Mouse (Mus musculus) neural tube, embryonic 11.5 days (tissue): ENCODE measurements at regions not wholly inside any gene's neighbourhood (a gene's known extent, or its start where the extent isn't known, plus 50 kb on each side); places are given as distances from the start of the nearest gene placed in this dataset.
A peak's percentile ranks its signal among the peaks of the same experiment; 100 is the strongest.

Experiments used
- ATAC-seq: fragments of 200-750 bp; cut with Nextera tagmentation; 2 replicates; pipeline ENCODE4 v1.8.0; 2017; ENCODE audit warnings: moderate number of reproducible peaks, mild to moderate bottlenecking, moderate TSS enrichment, moderate library complexity; ENCODE audit not compliant: insufficient read depth, low FRiP score, low TSS enrichment
- DNase-seq: peaks from one replicate; pipeline ENCODE4 v3.0.0-alpha.2; 2015; ENCODE audit warnings: low spot score
- H3K27ac ChIP-seq: fragments of 300-500 bp; sonication (generic); 2 replicates; pipeline ENCODE4 v1.5.1; 2014; ENCODE audit warnings: low read depth, mild to moderate bottlenecking, low read length
- H3K27me3 ChIP-seq: fragments of 300-500 bp; sonication (generic); 2 replicates; pipeline ENCODE4 v1.6.1; 2014; ENCODE audit warnings: mild to moderate bottlenecking, low read length, mixed read lengths; ENCODE audit not compliant: control insufficient read depth, insufficient read depth
- H3K36me3 ChIP-seq: fragments of 300-500 bp; sonication (generic); 2 replicates; pipeline ENCODE4 v1.6.1; 2014; ENCODE audit warnings: mild to moderate bottlenecking, low read length, moderate library complexity, mixed read lengths; ENCODE audit not compliant: control insufficient read depth, insufficient read depth
- H3K4me1 ChIP-seq: fragments of 300-500 bp; sonication (generic); 2 replicates; pipeline ENCODE4 v1.6.1; 2014; ENCODE audit warnings: low read length, mixed read lengths; ENCODE audit not compliant: control insufficient read depth, insufficient read depth
- H3K4me2 ChIP-seq: fragments of 300-500 bp; sonication (generic); 2 replicates; pipeline ENCODE4 v1.6.1; 2014; ENCODE audit warnings: low read depth, mild to moderate bottlenecking, moderate library complexity
- H3K4me3 ChIP-seq: fragments of 300-500 bp; sonication (generic); 2 replicates; pipeline ENCODE4 v1.5.1; 2014; ENCODE audit warnings: low read depth, low read length
- H3K9ac ChIP-seq: fragments of 300-500 bp; sonication (generic); 2 replicates; pipeline ENCODE4 v1.6.1; 2014; ENCODE audit warnings: mild to moderate bottlenecking, low read length
- H3K9me3 ChIP-seq: fragments of 300-500 bp; sonication (generic); 2 replicates; pipeline ENCODE4 v1.6.1; 2016; ENCODE audit warnings: low read length; ENCODE audit not compliant: control insufficient read depth
- WGBS: fragments of 180-500 bp; shearing (Covaris S2); extraction: QIAGEN DNeasy Blood & Tissue Kit; methylation state at CpG from one replicate; pipeline ENCODE4 v1.1.7; 2014; 5-methylcytosine and 5-hydroxymethylcytosine counted together

DNA sequence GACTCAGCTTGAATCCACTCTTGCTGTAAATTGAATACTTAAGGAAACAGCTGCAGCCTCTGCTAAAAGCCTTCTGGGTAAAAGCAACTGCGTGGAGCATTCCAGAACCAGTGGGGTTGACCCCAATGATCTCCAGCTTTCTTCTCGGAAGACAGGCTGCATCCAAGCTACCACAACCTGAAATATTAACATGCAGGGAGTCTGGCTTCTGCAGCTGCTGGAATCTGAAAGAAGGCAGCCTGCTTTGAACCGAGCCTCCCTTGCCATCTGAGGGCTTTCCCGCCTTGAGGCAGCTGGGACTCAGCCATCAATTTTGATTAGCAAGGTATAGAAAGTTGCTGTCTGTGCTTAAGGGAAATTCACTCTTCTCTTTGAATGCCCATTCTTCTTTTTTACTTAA is 261.6 kb upstream of the Adcy2 start:
- Histone ChIP-seq H3K9ac (no peak overlapping the region), H3K9me3 (no peaks in the 10 kb centered on the region), H3K27ac (no peak overlapping the region), H3K4me1 (no peaks in the 10 kb centered on the region), H3K36me3 (no peaks in the 10 kb centered on the region), H3K4me2 (no peak overlapping the region), H3K27me3 (no peaks in the 10 kb centered on the region), H3K4me3 (no peak overlapping the region)
- ATAC-seq (peak; percentile 52), DNase-seq (peak; percentile 33)
- 51% methylated on average over 4 of the region's 4 CpGs for WGBS

DNA sequence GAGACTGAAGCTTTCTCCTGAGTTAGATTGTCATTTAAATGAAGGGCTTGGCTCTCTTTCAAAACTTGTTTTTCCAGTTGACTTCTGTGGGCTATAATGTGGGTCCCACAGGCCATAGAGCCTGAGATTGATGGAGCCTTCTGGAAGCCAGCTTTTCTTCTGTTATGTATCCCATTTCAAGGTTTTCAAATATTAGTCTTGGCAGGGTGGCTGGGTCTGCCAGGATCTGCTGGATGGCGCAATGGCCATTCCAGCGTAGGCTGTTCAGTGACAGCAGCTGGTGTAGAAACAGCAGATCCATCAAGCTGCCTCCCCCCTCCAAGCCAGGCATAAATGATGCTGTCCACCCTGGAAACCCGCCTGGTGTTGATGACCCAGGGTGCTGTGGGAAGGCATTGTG is 264.4 kb upstream of the Adcy2 start:
- DNase-seq (no peak), ATAC-seq (peak; percentile 28; the same call in 1 of the 2 replicates)
- 71% methylated on average over 3 of the region's 3 CpGs for WGBS

GRCm38 (mm10) chr13:69266071-69266470 is 266.7 kb upstream of the Adcy2 start:
- Histone ChIP-seq H3K9me3 (no peaks in the 10 kb centered on the region), H3K4me3 (no peak overlapping the region), H3K4me2 (no peak overlapping the region), H3K4me1 (no peaks in the 10 kb centered on the region), H3K27ac (no peak overlapping the region), H3K27me3 (no peaks in the 10 kb centered on the region), H3K9ac (no peak overlapping the region), H3K36me3 (no peaks in the 10 kb centered on the region)
- WGBS: 78% methylated on average over 1 of the region's 1 CpGs
- DNase-seq (no peak), ATAC-seq (no peak)

More for the DNA sequence above, 264.4 kb upstream of the Adcy2 start:
- H3K9ac ChIP-seq: no peak overlapping the region
- H3K4me3 ChIP-seq: no peak overlapping the region
- H3K4me2 ChIP-seq: no peak overlapping the region
- H3K27ac ChIP-seq: no peak overlapping the region
- no peaks in the 10 kb centered on the region for H3K9me3 ChIP-seq
- no peaks in the 10 kb centered on the region for H3K36me3 ChIP-seq
- H3K4me1 ChIP-seq: no peaks in the 10 kb centered on the region
- H3K27me3 ChIP-seq: no peaks in the 10 kb centered on the region

DNA sequence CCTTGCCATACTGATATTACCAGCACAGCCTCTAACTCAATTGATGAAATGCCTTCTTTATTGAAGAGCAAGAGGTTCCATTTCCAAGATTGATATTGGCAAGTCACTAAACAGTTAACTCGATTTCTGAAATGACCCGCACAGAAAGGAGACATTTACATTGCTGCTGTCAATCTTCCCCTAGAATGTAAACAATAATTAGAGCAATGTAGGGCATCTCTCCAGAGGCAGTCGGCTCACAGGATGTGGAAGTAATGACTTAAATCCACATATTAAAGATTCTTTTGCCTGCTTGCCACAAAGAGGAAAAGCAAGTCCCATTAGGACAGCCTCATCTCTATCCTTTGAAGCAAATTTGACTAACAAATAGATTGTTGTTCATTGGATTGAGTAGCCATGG is 261.0 kb upstream of the Nsun2 start:
- no peak overlapping the region for H3K4me2 ChIP-seq
- H3K27me3 ChIP-seq: no peaks in the 10 kb centered on the region
- no peaks in the 10 kb centered on the region for H3K36me3 ChIP-seq
- H3K9ac ChIP-seq: no peak overlapping the region
- no peak overlapping the region for H3K4me3 ChIP-seq
- no peaks in the 10 kb centered on the region for H3K4me1 ChIP-seq
- H3K9me3 ChIP-seq: no peaks in the 10 kb centered on the region
- 57% methylated on average over 3 of the region's 3 CpGs for WGBS
- H3K27ac ChIP-seq: no peak overlapping the region
- DNase-seq: no peak
- ATAC-seq: no peak

DNA sequence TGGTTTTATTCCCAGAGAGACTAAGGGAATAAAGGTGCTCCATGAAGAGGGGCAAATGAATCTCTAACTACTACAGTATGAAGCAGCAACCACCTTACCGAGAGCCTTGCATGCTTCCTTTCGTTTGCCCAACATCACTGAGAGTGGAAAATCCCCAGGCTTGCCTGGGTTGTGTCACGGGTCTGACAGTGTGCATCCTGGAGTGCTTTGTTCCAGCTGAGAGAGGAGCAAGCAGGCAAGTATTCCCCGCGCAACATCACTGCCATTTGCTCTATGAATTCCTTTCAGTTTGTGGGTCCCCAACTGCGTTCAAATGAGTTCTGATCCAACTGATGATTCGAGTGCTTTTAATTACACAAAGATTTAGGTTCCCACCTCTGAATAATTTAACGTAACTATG is 253.9 kb upstream of the Nsun2 start:
- H3K36me3 ChIP-seq: no peaks in the 10 kb centered on the region
- H3K4me1 ChIP-seq: no peaks in the 10 kb centered on the region
- no peak overlapping the region for H3K4me3 ChIP-seq
- ATAC-seq (no peak), DNase-seq (no peak)
- no peak overlapping the region for H3K4me2 ChIP-seq
- no peaks in the 10 kb centered on the region for H3K9me3 ChIP-seq
- no peak overlapping the region for H3K27ac ChIP-seq
- no peak overlapping the region for H3K9ac ChIP-seq
- H3K27me3 ChIP-seq: no peaks in the 10 kb centered on the region
- WGBS: 86% methylated on average over 8 of the region's 8 CpGs

DNA sequence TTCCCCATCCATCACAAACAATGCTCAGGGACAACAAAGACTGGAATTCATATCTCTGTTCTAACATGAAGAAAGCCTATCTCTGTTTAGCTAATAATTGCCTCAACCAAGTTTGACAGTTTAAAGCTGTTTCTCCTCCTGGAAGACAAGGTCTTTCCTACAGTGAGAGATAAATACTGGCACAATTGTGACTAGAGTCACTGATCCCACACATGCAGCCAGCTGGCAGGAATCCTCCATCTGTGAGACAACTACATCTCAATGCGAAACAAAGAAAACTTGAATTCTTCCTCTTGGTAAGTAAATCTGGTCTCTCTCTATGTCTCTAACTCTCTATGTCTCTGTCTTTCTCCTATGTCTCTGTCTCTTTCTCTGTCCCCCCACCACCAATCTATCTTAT is 239.1 kb upstream of the Nsun2 start:
- no peak overlapping the region for H3K4me3 ChIP-seq
- H3K27me3 ChIP-seq: no peaks in the 10 kb centered on the region
- DNase-seq (no peak), ATAC-seq (no peak)
- no peak overlapping the region for H3K4me2 ChIP-seq
- H3K9ac ChIP-seq: no peak overlapping the region
- H3K27ac ChIP-seq: no peak overlapping the region
- no peaks in the 10 kb centered on the region for H3K4me1 ChIP-seq
- no peaks in the 10 kb centered on the region for H3K36me3 ChIP-seq
- WGBS: 79% methylated on average over 1 of the region's 1 CpGs
- H3K9me3 ChIP-seq: no peaks in the 10 kb centered on the region

DNA sequence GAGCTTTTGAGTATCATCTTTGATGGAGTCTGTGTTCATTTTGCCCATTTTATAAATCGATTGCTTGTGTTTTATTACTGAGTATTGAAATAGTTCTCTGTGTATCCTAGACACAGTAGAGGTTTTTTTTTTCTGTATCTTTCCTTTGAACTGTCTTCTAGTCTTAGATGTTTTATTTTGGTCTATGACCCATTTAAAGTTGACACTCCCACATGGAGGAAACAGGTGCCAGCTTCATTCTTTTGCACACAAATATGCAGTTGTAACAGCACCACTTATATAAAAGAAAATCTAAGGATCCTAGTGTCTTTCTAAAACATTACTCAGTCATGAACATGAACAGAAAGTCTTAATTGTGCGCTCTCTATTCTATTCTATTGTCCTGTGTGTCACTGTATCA is 230.2 kb upstream of the Nsun2 start:
- Histone ChIP-seq H3K4me2 (no peak overlapping the region), H3K27ac (no peak overlapping the region), H3K9me3 (no peaks in the 10 kb centered on the region), H3K36me3 (no peaks in the 10 kb centered on the region), H3K27me3 (no peaks in the 10 kb centered on the region), H3K4me1 (no peaks in the 10 kb centered on the region), H3K9ac (no peak overlapping the region), H3K4me3 (no peak overlapping the region)
- WGBS: 91% methylated on average over 2 of the region's 2 CpGs
- ATAC-seq (no peak), DNase-seq (no peak)

- Histone ChIP-seq H3K4me1 (no peaks in the 10 kb centered on the region), H3K27me3 (no peaks in the 10 kb centered on the region), H3K4me3 (no peak overlapping the region), H3K9ac (no peak overlapping the region), H3K4me2 (no peak overlapping the region), H3K9me3 (no peaks in the 10 kb centered on the region), H3K27ac (no peak overlapping the region), H3K36me3 (no peaks in the 10 kb centered on the region)
- 82% methylated on average over 8 of the region's 8 CpGs for WGBS
- ATAC-seq (no peak), DNase-seq (no peak)
These were observed 203.0 kb upstream of the Nsun2 start for GRCm38 (mm10) chr13:69330412-69331000.

DNA sequence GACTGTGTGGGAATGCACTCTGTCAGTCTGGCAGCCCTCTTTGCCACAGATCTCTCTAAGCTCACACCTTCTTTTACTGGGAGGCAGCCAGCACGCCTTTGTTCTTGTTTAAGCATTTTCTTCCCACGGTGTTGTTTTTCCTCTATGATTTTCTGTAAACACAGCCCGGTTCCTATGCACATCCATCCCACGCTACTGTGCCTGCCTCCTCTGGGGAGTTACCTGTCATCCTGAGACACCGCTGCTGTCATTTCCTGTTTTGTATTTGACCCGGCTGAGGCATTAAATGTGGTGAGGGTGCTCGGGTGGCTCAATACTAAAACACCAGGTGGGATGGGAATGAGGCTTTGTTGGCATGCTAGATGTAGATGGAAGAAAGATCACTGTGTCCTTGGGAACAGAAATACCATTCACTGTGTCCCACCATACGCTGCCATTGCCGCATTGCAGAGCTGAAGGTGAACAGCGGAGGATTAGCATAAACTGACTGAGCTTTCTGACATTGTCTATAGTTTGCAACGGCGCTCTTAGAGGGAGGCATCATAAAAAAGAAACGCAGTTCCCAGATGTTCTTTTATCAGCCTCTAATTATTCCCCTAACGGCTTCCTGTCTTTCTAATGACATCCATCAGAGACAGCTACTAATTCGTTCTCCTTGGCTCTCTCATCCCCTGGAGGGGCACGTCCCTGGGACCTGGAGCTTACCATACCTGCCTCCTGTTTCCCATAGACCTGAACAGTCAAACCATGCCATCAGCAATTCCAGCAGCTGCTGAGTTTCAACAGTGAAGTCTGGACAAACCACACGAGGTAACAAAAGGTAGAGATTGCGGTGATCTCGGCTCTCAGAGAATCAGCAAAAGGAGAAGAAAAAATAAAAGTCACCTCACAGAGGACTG is 201.8 kb upstream of the Nsun2 start:
- DNase-seq (no peak), ATAC-seq (no peak)
- Histone ChIP-seq H3K9ac (no peak overlapping the region), H3K4me3 (no peak overlapping the region), H3K27me3 (no peaks in the 10 kb centered on the region), H3K4me1 (no peaks in the 10 kb centered on the region), H3K9me3 (no peaks in the 10 kb centered on the region), H3K36me3 (no peaks in the 10 kb centered on the region), H3K4me2 (no peak overlapping the region), H3K27ac (no peak overlapping the region)
- 51% methylated on average over 19 of the region's 19 CpGs for WGBS
